Mouse (Mus musculus): ENCODE data around the gene Rabggta. TPM values are rescaled to one million over a fixed set of nuclear protein-coding genes. Genes with fewer than 3 reads are reported as not detected.

Rabggta gene
- polyA plus RNA-seq, 1 experiment from 2014 or later, result 46.3 TPM

- Histone ChIP-seq H3K9ac (peak overlapping the region; percentile 41), H3K36me3 (peaks cover 23% of the 10 kb centered on the region), H3K4me2 (replicated peaks) (peak overlapping the region; percentile 96), H3K27ac (no peak overlapping the region), H3K4me3 (peak overlapping the region; percentile 74; the same call in 1 of the 2 replicates), H3K9me3 (no peaks in the 10 kb centered on the region), H3K4me1 (peaks cover 15% of the 10 kb centered on the region), H3K27me3 (replicated peaks) (no peaks in the 10 kb centered on the region)
- 87% methylated on average over 7 of the region's 7 CpGs for WGBS
- ATAC-seq (ENCODE audit: low FRiP score, low read depth), result no peak
Measured at GRCm38 (mm10) chr14:55672741-55673060, 49.4 kb downstream of the Rabggta start.

GRCm38 (mm10) chr14:55671833-55672740, 50.0 kb downstream of the Rabggta start, which contains the start of the genes Gmpr2 and Nedd8:
TSS of gene Gmpr2 (plus strand) at chr14:55671941.
TSS of gene Nedd8 (minus strand) at chr14:55672124.
- H3K4me2 ChIP-seq (replicated peaks), result peak within 1 kb of the TSS; percentile 96
- H3K27me3 ChIP-seq (replicated peaks), result no peaks in the 10 kb centered on the region
- peak within 1 kb of the TSS; percentile 74 for H3K4me3 ChIP-seq
- peaks cover 15% of the 10 kb centered on the region for H3K4me1 ChIP-seq
- peaks cover 17% of the 10 kb centered on the region for H3K36me3 ChIP-seq
- peak; percentile 97 for ATAC-seq (ENCODE audit: low FRiP score, low read depth)
- WGBS, result 1% methylated on average over 38 of the region's 38 CpGs
- H3K9ac ChIP-seq, result peak within 1 kb of the TSS; percentile 80
- peak within 1 kb of the TSS; percentile 72; the same call in 1 of the 2 replicates for H3K27ac ChIP-seq
- H3K9me3 ChIP-seq, result no peaks in the 10 kb centered on the region

GRCm38 (mm10) chr14:55671486-55671832, 50.6 kb downstream of the Rabggta start:
- under 1% methylated on average over 12 of the region's 12 CpGs for WGBS

More at GRCm38 (mm10) chr14:55671486-55671832, 50.6 kb downstream of the Rabggta start:
- Histone ChIP-seq H3K36me3 (peaks cover 14% of the 10 kb centered on the region), H3K9ac (peak overlapping the region; percentile 80), H3K27ac (peak overlapping the region; percentile 72; the same call in 1 of the 2 replicates), H3K4me3 (peak overlapping the region; percentile 74), H3K27me3 (replicated peaks) (no peaks in the 10 kb centered on the region), H3K4me1 (peaks cover 15% of the 10 kb centered on the region), H3K9me3 (no peaks in the 10 kb centered on the region), H3K4me2 (replicated peaks) (peak overlapping the region; percentile 96)
- peak; percentile 61 for ATAC-seq (ENCODE audit: low FRiP score, low read depth)

Other genes starting within 250 kb of the Rabggta start
- gene Dhrs4, start 243.5 kb downstream of the Rabggta start, polyA plus RNA-seq (2016; fragmentation: Nextera tagmentation; extraction: Ambion mirVana), result 41.5 and 41.7 TPM in 2 replicates
- 16.1 and 16.8 TPM in 2 replicates for gene Carmil3, start 231.6 kb downstream of the Rabggta start, polyA plus RNA-seq (2016; fragmentation: Nextera tagmentation; extraction: Ambion mirVana)
- 1.4 and 2.4 TPM in 2 replicates for gene Cpne6, start 211.8 kb downstream of the Rabggta start, polyA plus RNA-seq (2016; fragmentation: Nextera tagmentation; extraction: Ambion mirVana)
- 0.10 and 0.19 TPM in 2 replicates for gene Nrl, start 197.3 kb downstream of the Rabggta start, polyA plus RNA-seq (2016; fragmentation: Nextera tagmentation; extraction: Ambion mirVana)
- 18.2 and 21.0 TPM in 2 replicates for gene Pck2, start 182.0 kb downstream of the Rabggta start, polyA plus RNA-seq (2016; fragmentation: Nextera tagmentation; extraction: Ambion mirVana)
- 103 and 105 TPM in 2 replicates for gene Dcaf11, start 162.3 kb downstream of the Rabggta start, polyA plus RNA-seq (2016; fragmentation: Nextera tagmentation; extraction: Ambion mirVana)
- gene A730061H03Rik, start 161.9 kb downstream of the Rabggta start, polyA plus RNA-seq (2016; fragmentation: Nextera tagmentation; extraction: Ambion mirVana), result not detected in 2 replicates
- 4.0 and 4.3 TPM in 2 replicates for gene Fitm1, start 146.6 kb downstream of the Rabggta start, polyA plus RNA-seq (2016; fragmentation: Nextera tagmentation; extraction: Ambion mirVana)
- gene Psme1, start 144.1 kb downstream of the Rabggta start, polyA plus RNA-seq (2016; fragmentation: Nextera tagmentation; extraction: Ambion mirVana), result 120 and 128 TPM in 2 replicates
- 8.9 and 12.7 TPM in 2 replicates for gene Emc9, start 137.0 kb downstream of the Rabggta start, polyA plus RNA-seq (2016; fragmentation: Nextera tagmentation; extraction: Ambion mirVana)
- 212 and 223 TPM in 2 replicates for gene Psme2, start 131.2 kb downstream of the Rabggta start, polyA plus RNA-seq (2016; fragmentation: Nextera tagmentation; extraction: Ambion mirVana)
- 17.8 and 21.0 TPM in 2 replicates for gene Rnf31, start 130.6 kb downstream of the Rabggta start, polyA plus RNA-seq (2016; fragmentation: Nextera tagmentation; extraction: Ambion mirVana)
- gene Irf9, start 118.7 kb downstream of the Rabggta start, polyA plus RNA-seq (2016; fragmentation: Nextera tagmentation; extraction: Ambion mirVana), result 8.8 and 9.0 TPM in 2 replicates
- gene Rec8, start 104.2 kb downstream of the Rabggta start, polyA plus RNA-seq (2016; fragmentation: Nextera tagmentation; extraction: Ambion mirVana), result 20.6 and 22.8 TPM in 2 replicates
- gene Ipo4, start 86.3 kb downstream of the Rabggta start, polyA plus RNA-seq (2016; fragmentation: Nextera tagmentation; extraction: Ambion mirVana), result 73.7 and 85.6 TPM in 2 replicates
- gene Gm49378, start 84.4 kb downstream of the Rabggta start, polyA plus RNA-seq (2016; fragmentation: Nextera tagmentation; extraction: Ambion mirVana), result 2.1 and 3.6 TPM in 2 replicates
- 62.7 and 68.6 TPM in 2 replicates for gene Tm9sf1, start 78.5 kb downstream of the Rabggta start, polyA plus RNA-seq (2016; fragmentation: Nextera tagmentation; extraction: Ambion mirVana)
- 0.53 and 0.77 TPM in 2 replicates for gene Tssk4, start 72.1 kb downstream of the Rabggta start, polyA plus RNA-seq (2016; fragmentation: Nextera tagmentation; extraction: Ambion mirVana)
- gene Mdp1, start 61.8 kb downstream of the Rabggta start, polyA plus RNA-seq (2016; fragmentation: Nextera tagmentation; extraction: Ambion mirVana), result 70.1 and 71.0 TPM in 2 replicates
- gene Gmpr2, start 50.3 kb downstream of the Rabggta start, polyA plus RNA-seq (2016; fragmentation: Nextera tagmentation; extraction: Ambion mirVana), result 60.7 and 61.6 TPM in 2 replicates
- 555 and 567 TPM in 2 replicates for gene Nedd8, start 50.1 kb downstream of the Rabggta start, polyA plus RNA-seq (2016; fragmentation: Nextera tagmentation; extraction: Ambion mirVana)
- 44.1 and 45.7 TPM in 2 replicates for gene Tinf2, start 40.4 kb downstream of the Rabggta start, polyA plus RNA-seq (2016; fragmentation: Nextera tagmentation; extraction: Ambion mirVana)
- 0.34 and 0.36 TPM in 2 replicates for gene Tgm1, start 8.3 kb downstream of the Rabggta start, polyA plus RNA-seq (2016; fragmentation: Nextera tagmentation; extraction: Ambion mirVana)
- gene Dhrs1, start 23.4 kb upstream of the Rabggta start, polyA plus RNA-seq (2016; fragmentation: Nextera tagmentation; extraction: Ambion mirVana), result 74.1 and 81.8 TPM in 2 replicates
- gene Nop9, start 23.4 kb upstream of the Rabggta start, polyA plus RNA-seq (2016; fragmentation: Nextera tagmentation; extraction: Ambion mirVana), result 44.2 and 47.0 TPM in 2 replicates
- gene Cideb, start 36.2 kb upstream of the Rabggta start, polyA plus RNA-seq (2016; fragmentation: Nextera tagmentation; extraction: Ambion mirVana), result 0.30 TPM in 1 of 2 replicates, not detected in the other
- 0.37 and 0.52 TPM in 2 replicates for gene Ltb4r2, start 39.2 kb upstream of the Rabggta start, polyA plus RNA-seq (2016; fragmentation: Nextera tagmentation; extraction: Ambion mirVana)
- gene Ltb4r1, start 43.7 kb upstream of the Rabggta start, polyA plus RNA-seq (2016; fragmentation: Nextera tagmentation; extraction: Ambion mirVana), result 0.23 and 0.37 TPM in 2 replicates
- gene Adcy4, start 61.8 kb upstream of the Rabggta start, polyA plus RNA-seq (2016; fragmentation: Nextera tagmentation; extraction: Ambion mirVana), result 9.2 and 10.1 TPM in 2 replicates
- gene Ripk3, start 66.6 kb upstream of the Rabggta start, polyA plus RNA-seq (2016; fragmentation: Nextera tagmentation; extraction: Ambion mirVana), result 7.9 and 8.7 TPM in 2 replicates
- gene Nfatc4, start 100.9 kb upstream of the Rabggta start, polyA plus RNA-seq (2016; fragmentation: Nextera tagmentation; extraction: Ambion mirVana), result 22.0 and 24.8 TPM in 2 replicates
- 19.7 and 21.5 TPM in 2 replicates for gene Nynrin, start 131.7 kb upstream of the Rabggta start, polyA plus RNA-seq (2016; fragmentation: Nextera tagmentation; extraction: Ambion mirVana)
- gene Cbln3, start 162.1 kb upstream of the Rabggta start, polyA plus RNA-seq (2016; fragmentation: Nextera tagmentation; extraction: Ambion mirVana), result 0.25 and 0.28 TPM in 2 replicates
- 18.3 and 19.7 TPM in 2 replicates for gene Khnyn, start 162.7 kb upstream of the Rabggta start, polyA plus RNA-seq (2016; fragmentation: Nextera tagmentation; extraction: Ambion mirVana)
- 59.9 and 66.0 TPM in 2 replicates for gene Sdr39u1, start 178.0 kb upstream of the Rabggta start, polyA plus RNA-seq (2016; fragmentation: Nextera tagmentation; extraction: Ambion mirVana)
- gene Cma1, start 222.4 kb upstream of the Rabggta start, polyA plus RNA-seq (2016; fragmentation: Nextera tagmentation; extraction: Ambion mirVana), result not detected in 2 replicates
- gene Cma2, start 228.7 kb upstream of the Rabggta start, polyA plus RNA-seq (2016; fragmentation: Nextera tagmentation; extraction: Ambion mirVana), result not detected in 2 replicates